Mouse (Mus musculus): ENCODE measurements around the gene Dnajc17.

DNA sequence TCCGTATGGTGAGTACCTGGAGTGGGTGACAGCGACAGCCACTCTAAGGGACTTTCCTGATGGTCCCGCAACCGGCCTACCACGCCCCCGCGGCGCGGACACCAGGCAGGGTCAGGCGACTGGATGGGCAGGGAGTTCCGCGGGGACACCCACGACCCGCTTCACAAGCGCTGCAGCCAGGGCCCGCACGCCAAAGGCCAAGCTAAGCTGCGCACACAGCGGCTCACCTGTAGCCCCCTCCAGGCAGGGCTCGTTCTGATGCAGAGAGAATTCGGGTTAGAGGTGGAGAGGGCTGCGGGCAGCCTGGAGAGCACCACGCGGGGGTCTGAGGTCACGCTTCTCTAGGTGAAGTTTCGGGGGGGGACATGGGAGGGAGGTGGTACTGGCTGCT, 40.7 kb downstream of the Dnajc17 start:
- TF ChIP-seq CHD1 (IDR thresholded peaks at IDR 0.05; ENCODE audit: low read depth, low read length) (no peak), MYB (IDR thresholded peaks at IDR 0.05; ENCODE audit: low read depth, low read length) (no peak)

Measured in MEL (cell line).